Comparison of ENCODE assay signal across 8 mouse cellular contexts in the genomic region with DNA sequence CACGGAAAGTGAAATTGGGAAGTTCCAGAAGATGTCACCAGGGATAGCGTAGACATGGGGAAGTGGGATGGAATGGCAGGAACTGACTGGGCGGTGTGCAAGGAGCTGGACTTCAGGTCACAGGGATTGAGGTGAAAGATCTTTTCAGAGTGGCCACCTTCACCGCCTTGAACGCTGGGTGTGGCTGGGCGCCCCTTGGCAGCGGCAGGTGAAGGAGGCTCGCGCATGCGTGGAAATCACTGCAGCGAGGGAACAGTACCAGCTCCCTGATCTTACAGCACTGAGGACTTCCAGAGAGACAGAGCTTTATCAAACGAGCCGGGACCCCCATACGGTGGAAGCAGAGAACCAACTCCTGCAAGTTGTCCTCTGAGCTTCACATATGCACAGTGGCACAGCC. TPM values are rescaled to one million over a fixed set of nuclear protein-coding genes. Genes with fewer than 3 reads are reported as not detected.
A peak's percentile ranks its signal among the peaks of the same experiment; 100 is the strongest.
DNase-seq lines count a peak whose midpoint lies in the region; ATAC-seq and TF ChIP-seq lines count a peak whose summit lies in the region.

No protein-coding gene starts in this region.

- H3K27ac ChIP-seq in forebrain, embryonic 16.5 days (ENCODE audit: low read length), result no peak overlapping the region
- no peak overlapping the region for H3K27ac ChIP-seq in hindbrain, embryonic 13.5 days
- H3K27ac ChIP-seq in limb, embryonic 13.5 days, result no peak overlapping the region; the same call in 1 of the 2 replicates
- no peak overlapping the region for H3K27ac ChIP-seq in midbrain, embryonic 13.5 days
- H3K27ac ChIP-seq in thymus, adult 2 months (ENCODE audit: control insufficient read depth, insufficient read depth, low read length), result no peak overlapping the region

- peak overlapping the region; percentile 55 for H3K4me2 ChIP-seq in forebrain, embryonic 16.5 days (ENCODE audit: low read length)
- peak overlapping the region; percentile 55 for H3K4me2 ChIP-seq in hindbrain, embryonic 13.5 days
- H3K4me2 ChIP-seq in limb, embryonic 13.5 days (replicated peaks), result peak overlapping the region; percentile 60
- H3K4me2 ChIP-seq in midbrain, embryonic 13.5 days (replicated peaks), result peak overlapping the region; percentile 51

- no peaks in the 10 kb centered on the region for H3K36me3 ChIP-seq in forebrain, embryonic 16.5 days (ENCODE audit: control insufficient read depth, insufficient read depth)
- no peaks in the 10 kb centered on the region for H3K36me3 ChIP-seq in hindbrain, embryonic 13.5 days
- no peaks in the 10 kb centered on the region for H3K36me3 ChIP-seq in limb, embryonic 13.5 days
- H3K36me3 ChIP-seq in midbrain, embryonic 13.5 days, result no peaks in the 10 kb centered on the region
- H3K36me3 ChIP-seq in thymus, adult 2 months (ENCODE audit: control insufficient read depth, insufficient read depth, low read length), result no peaks in the 10 kb centered on the region

- no peak for TF ChIP-seq POLR2A in thymus, adult 2 months (IDR thresholded peaks at IDR 0.05; ENCODE audit: control insufficient read depth, extremely low read depth, insufficient read depth, low read length, poor library complexity)

- H3K4me3 ChIP-seq in forebrain, embryonic 16.5 days (replicated peaks; ENCODE audit: low read length), result peak overlapping the region; percentile 38
- H3K4me3 ChIP-seq in hindbrain, embryonic 13.5 days, result peak overlapping the region; percentile 30
- H3K4me3 ChIP-seq in limb, embryonic 13.5 days, result peak overlapping the region; percentile 26
- H3K4me3 ChIP-seq in midbrain, embryonic 13.5 days (replicated peaks), result peak overlapping the region; percentile 25
- H3K4me3 ChIP-seq in thymus, adult 2 months (ENCODE audit: control insufficient read depth, insufficient read depth, low read length), result peak overlapping the region; percentile 40

- H3K27me3 ChIP-seq in forebrain, embryonic 16.5 days (replicated peaks; ENCODE audit: control insufficient read depth, insufficient read depth, low read length), result peaks cover 2% of the 10 kb centered on the region; the same call in 1 of the 2 replicates
- H3K27me3 ChIP-seq in hindbrain, embryonic 13.5 days, result no peaks in the 10 kb centered on the region
- H3K27me3 ChIP-seq in limb, embryonic 13.5 days, result 0 out of 2 replicates have a peak, but pooled peaks cover 3% of the 10 kb centered on the region
- 0 out of 2 replicates have a peak, but pooled peaks cover 3% of the 10 kb centered on the region for H3K27me3 ChIP-seq in midbrain, embryonic 13.5 days
- no peaks in the 10 kb centered on the region for H3K27me3 ChIP-seq in thymus, adult 2 months (ENCODE audit: control insufficient read depth, insufficient read depth, low read length)

- no peak for TF ChIP-seq CTCF in thymus, adult 2 months (IDR thresholded peaks at IDR 0.05; ENCODE audit: borderline replicate concordance, control insufficient read depth, extremely low read depth, insufficient read depth, low read length, poor library complexity)

- H3K9me3 ChIP-seq in forebrain, embryonic 16.5 days (ENCODE audit: control insufficient read depth, low read length), result no peaks in the 10 kb centered on the region
- no peaks in the 10 kb centered on the region for H3K9me3 ChIP-seq in hindbrain, embryonic 13.5 days
- H3K9me3 ChIP-seq in limb, embryonic 13.5 days, result no peaks in the 10 kb centered on the region
- H3K9me3 ChIP-seq in midbrain, embryonic 13.5 days, result no peaks in the 10 kb centered on the region

- ATAC-seq in forebrain, embryonic 16.5 days, result 0 out of 2 replicates have a peak, but pooled peaks have one; percentile 31
- ATAC-seq in hindbrain, embryonic 13.5 days (ENCODE audit: low FRiP score), result no peak
- ATAC-seq in limb, embryonic 13.5 days (ENCODE audit: low FRiP score, low read depth), result no peak
- 0 out of 2 replicates have a peak, but pooled peaks have one; percentile 4 for ATAC-seq in midbrain, embryonic 13.5 days

- WGBS in forebrain, embryonic 16.5 days, result 25% methylated on average over 14 of the region's 14 CpGs
- WGBS in hindbrain, embryonic 13.5 days, result 34% methylated on average over 14 of the region's 14 CpGs
- 27% methylated on average over 14 of the region's 14 CpGs for WGBS in limb, embryonic 13.5 days
- 29% methylated on average over 14 of the region's 14 CpGs for WGBS in midbrain, embryonic 13.5 days
- 37% methylated on average over 14 of the region's 14 CpGs for WGBS in thymus, adult 2 months

- peak; percentile 12 to 31 for DNase-seq in layer of hippocampus, postnatal 10 days (ENCODE audit: low spot score in 2 of 2)
- no peak for DNase-seq in layer of hippocampus, adult 8-10 months (ENCODE audit: low spot score in 2 of 2)
- DNase-seq in cerebellum, adult 11-12 months, result peak; percentile 31
- DNase-seq in thymus, adult 2 months, result peak; percentile 39

- peaks cover 5% of the 10 kb centered on the region for H3K4me1 ChIP-seq in forebrain, embryonic 16.5 days (replicated peaks; ENCODE audit: control insufficient read depth, insufficient read depth, low read length)
- H3K4me1 ChIP-seq in hindbrain, embryonic 13.5 days (replicated peaks), result peaks cover 11% of the 10 kb centered on the region
- H3K4me1 ChIP-seq in limb, embryonic 13.5 days, result peaks cover 16% of the 10 kb centered on the region
- H3K4me1 ChIP-seq in midbrain, embryonic 13.5 days (replicated peaks), result peaks cover 9% of the 10 kb centered on the region
- H3K4me1 ChIP-seq in thymus, adult 2 months (replicated peaks; ENCODE audit: control insufficient read depth, insufficient read depth, low read length), result peaks cover 4% of the 10 kb centered on the region; the same call in 1 of the 2 replicates

- no peak overlapping the region for H3K9ac ChIP-seq in forebrain, embryonic 16.5 days (replicated peaks; ENCODE audit: low read depth, low read length)
- H3K9ac ChIP-seq in hindbrain, embryonic 13.5 days, result peak overlapping the region; percentile 16; the same call in 1 of the 2 replicates
- no peak overlapping the region for H3K9ac ChIP-seq in limb, embryonic 13.5 days
- no peak overlapping the region for H3K9ac ChIP-seq in midbrain, embryonic 13.5 days (replicated peaks)

RNA-seq across cellular contexts. Expression of gene Smbd1, which starts 4.3 kb away (rescaled TPM):
- total RNA-seq in layer of hippocampus, postnatal 10 days (2021), result not detected
- total RNA-seq in layer of hippocampus, adult 8-10 months (2022), result not detected
- polyA plus RNA-seq in forebrain, embryonic 16.5 days (2015; fragmentation: Nextera tagmentation; extraction: Ambion mirVana), result not detected in 2 replicates
- polyA plus RNA-seq in hindbrain, embryonic 13.5 days (2015; fragmentation: Nextera tagmentation; extraction: Ambion mirVana), result not detected in 2 replicates
- not detected in 2 replicates for polyA plus RNA-seq in limb, embryonic 13.5 days (2015; fragmentation: Nextera tagmentation; extraction: Ambion mirVana)
- not detected in 2 replicates for polyA plus RNA-seq in midbrain, embryonic 13.5 days (2015; fragmentation: Nextera tagmentation; extraction: Ambion mirVana)
- polyA plus RNA-seq in thymus, adult 2 months (2012; rRNA removed), result 0.18 TPM in 1 of 2 replicates, not detected in the other

RNA-seq across cellular contexts. Expression of gene Muc20, which starts 17.3 kb away (rescaled TPM):
- not detected for total RNA-seq in layer of hippocampus, postnatal 10 days (2021)
- under 1 TPM in 1 of 4 experiments, not detected in 3; 0.12 TPM for total RNA-seq in layer of hippocampus, adult 8-10 months (2022)
- polyA plus RNA-seq in forebrain, embryonic 16.5 days (2015; fragmentation: Nextera tagmentation; extraction: Ambion mirVana), result not detected in 2 replicates
- not detected in 2 replicates for polyA plus RNA-seq in hindbrain, embryonic 13.5 days (2015; fragmentation: Nextera tagmentation; extraction: Ambion mirVana)
- polyA plus RNA-seq in limb, embryonic 13.5 days (2015; fragmentation: Nextera tagmentation; extraction: Ambion mirVana), result not detected in 2 replicates
- polyA plus RNA-seq in midbrain, embryonic 13.5 days (2015; fragmentation: Nextera tagmentation; extraction: Ambion mirVana), result not detected in 2 replicates
- 0.22 TPM in 1 of 2 replicates, not detected in the other for polyA plus RNA-seq in thymus, adult 2 months (2012; rRNA removed)

Comparison
In these comparisons a context has a peak if more than half of its experiments do, and no peak if none do; other contexts are left out.
1. DNase-seq: peak in layer of hippocampus, postnatal 10 days (2 of 2), cerebellum, adult 11-12 months (single experiment) and thymus, adult 2 months (single experiment); none in layer of hippocampus, adult 8-10 months (0 of 2).
2. ATAC-seq: peak in forebrain, embryonic 16.5 days (single experiment) and midbrain, embryonic 13.5 days (single experiment); none in hindbrain, embryonic 13.5 days (single experiment) and limb, embryonic 13.5 days (single experiment).
3. Peak in every context shown above with its lines, with median percentiles within 50 percentile points of each other: H3K4me2 ChIP-seq and H3K4me3 ChIP-seq.